Mouse (Mus musculus): Measurements from ENCODE around the gene Rreb1.

DNA sequence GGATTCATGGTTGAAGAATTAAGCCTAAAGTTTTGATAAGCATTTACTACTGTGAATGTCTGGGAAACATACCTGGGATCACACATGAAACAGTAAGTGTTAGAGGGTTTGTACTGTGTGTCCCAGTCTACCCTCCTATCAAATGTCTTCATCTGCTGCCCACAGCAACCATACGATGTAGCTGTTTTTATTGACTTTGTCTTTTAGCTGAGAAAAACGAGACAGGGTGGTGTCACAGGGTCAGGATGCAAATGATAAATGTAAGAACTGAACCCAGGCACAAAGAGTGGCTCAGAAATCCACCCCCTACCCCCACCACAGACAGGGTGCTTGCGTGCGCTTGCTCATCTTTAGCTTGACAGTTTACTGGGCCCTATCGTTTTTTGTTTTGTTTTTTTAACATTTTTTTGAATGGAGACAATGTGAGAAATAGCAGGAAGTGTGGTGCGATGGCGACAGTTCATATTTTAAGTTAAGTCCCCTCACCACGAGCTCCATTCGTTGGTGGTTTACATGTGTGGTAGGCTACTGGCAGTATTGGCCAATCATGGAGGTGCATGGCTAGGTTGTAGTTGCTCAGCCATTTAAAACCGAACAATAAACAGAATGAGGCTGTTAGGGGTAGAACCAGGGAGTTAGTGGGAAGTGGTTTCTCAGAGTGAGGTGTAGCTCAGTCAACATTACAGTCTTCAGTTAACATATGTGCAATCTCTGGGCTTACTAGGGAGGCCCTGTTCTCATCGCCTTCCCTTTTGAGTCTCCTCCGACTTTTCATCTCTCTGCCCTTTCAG lies 92.1 kb downstream of the Rreb1 start:
- TF ChIP-seq CTCF (conservative IDR thresholded peaks at IDR 0.05; ENCODE audit: low read length) (no peak), NANOG (IDR thresholded peaks at IDR 0.05; ENCODE audit: borderline replicate concordance, low read length) (no peak), POU5F1 (IDR thresholded peaks at IDR 0.05; ENCODE audit: borderline replicate concordance, low read length) (no peak)

Measured in E14TG2a.4 (cell line).